ENCODE assay signal across 8 mouse cellular contexts in the genomic region with DNA sequence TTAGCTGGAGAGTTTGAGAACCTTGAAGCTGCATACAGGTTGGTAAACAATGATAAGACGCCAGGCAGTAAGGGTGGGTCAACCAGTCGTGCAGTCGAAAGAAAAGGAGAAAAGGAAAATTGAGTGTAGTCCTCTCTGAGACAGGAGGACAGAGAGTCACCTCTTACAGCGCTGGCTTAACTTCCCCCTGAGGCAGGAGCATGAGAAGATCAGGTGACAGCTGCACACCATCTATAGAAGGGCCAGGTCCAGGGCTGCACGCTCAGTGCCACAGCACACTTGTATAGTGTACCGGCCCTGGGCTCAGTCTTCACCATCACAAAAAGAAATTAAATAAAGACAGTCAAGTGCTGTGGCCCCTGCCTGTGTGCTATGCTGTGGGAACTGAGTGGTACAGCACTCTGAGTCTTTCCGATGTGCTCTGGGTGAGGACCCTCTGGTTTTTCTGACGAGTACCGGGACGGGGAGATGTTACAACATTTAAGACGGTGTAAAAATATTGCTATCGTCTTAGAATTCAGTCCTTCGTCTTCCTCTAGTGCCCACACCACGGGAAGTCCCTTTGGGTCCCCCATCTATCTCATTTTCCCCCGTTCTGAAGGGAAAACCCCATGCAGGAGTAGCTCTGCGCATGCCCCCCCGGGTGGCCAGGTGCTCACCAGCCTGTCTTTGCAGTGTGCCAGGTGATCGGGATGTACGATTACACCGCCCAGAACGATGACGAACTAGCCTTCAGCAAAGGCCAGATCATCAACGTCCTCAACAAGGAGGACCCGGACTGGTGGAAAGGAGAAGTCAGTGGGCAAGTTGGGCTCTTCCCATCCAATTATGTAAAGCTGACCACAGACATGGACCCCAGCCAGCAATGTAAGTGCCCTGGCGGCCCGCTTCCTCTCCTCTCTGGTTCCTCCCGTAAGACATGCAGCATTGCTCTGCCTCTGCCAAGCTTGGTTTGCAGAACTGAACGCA.
DNase-seq lines count a peak whose midpoint lies in the region; ATAC-seq and TF ChIP-seq lines count a peak whose summit lies in the region.

No protein-coding gene starts in this region.

- no peak overlapping the region for H3K4me3 ChIP-seq in forebrain, postnatal 0 days (ENCODE audit: low read depth, low read length)
- no peak overlapping the region for H3K4me3 ChIP-seq in forebrain, embryonic 16.5 days (replicated peaks; ENCODE audit: low read length)
- no peak overlapping the region for H3K4me3 ChIP-seq in heart, embryonic 10.5 days
- H3K4me3 ChIP-seq in forebrain, embryonic 12.5 days (replicated peaks), result no peak overlapping the region

- no peak overlapping the region for H3K4me2 ChIP-seq in forebrain, postnatal 0 days (ENCODE audit: low read depth)
- H3K4me2 ChIP-seq in forebrain, embryonic 16.5 days (ENCODE audit: low read length), result no peak overlapping the region
- no peak overlapping the region for H3K4me2 ChIP-seq in forebrain, embryonic 12.5 days

- H3K27ac ChIP-seq in forebrain, postnatal 0 days (ENCODE audit: low read depth, low read length), result peak overlapping the region; percentile 50; the same call in 1 of the 2 replicates
- no peak overlapping the region; the same call in 1 of the 2 replicates for H3K27ac ChIP-seq in forebrain, embryonic 16.5 days (ENCODE audit: low read length)
- peak overlapping the region; percentile 11; the same call in 1 of the 2 replicates for H3K27ac ChIP-seq in heart, embryonic 10.5 days
- no peak overlapping the region for H3K27ac ChIP-seq in forebrain, embryonic 12.5 days

- no peak for DNase-seq in forebrain, postnatal 0 days
- peak; percentile 11 for DNase-seq in thymus, postnatal 25 days
- DNase-seq in thymus, postnatal 14 days, result no peak
- no peak for DNase-seq in heart, embryonic 10.5 days (ENCODE audit: low spot score)
- peak; percentile 82 for DNase-seq in lung, postnatal 36 days
- no peak for DNase-seq in frontal cortex, adult 2 months (ENCODE audit: extremely low spot score in 1 of 2, low spot score in 1 of 2)

- peaks cover 64% of the 10 kb centered on the region for H3K36me3 ChIP-seq in forebrain, postnatal 0 days (ENCODE audit: insufficient read depth)
- peaks cover 29% of the 10 kb centered on the region for H3K36me3 ChIP-seq in forebrain, embryonic 16.5 days (ENCODE audit: control insufficient read depth, insufficient read depth)
- peaks cover 67% of the 10 kb centered on the region for H3K36me3 ChIP-seq in heart, embryonic 10.5 days
- H3K36me3 ChIP-seq in forebrain, embryonic 12.5 days (replicated peaks), result peaks cover 74% of the 10 kb centered on the region

- ATAC-seq in forebrain, postnatal 0 days, result no peak
- ATAC-seq in forebrain, embryonic 16.5 days, result no peak
- ATAC-seq in forebrain, embryonic 12.5 days (ENCODE audit: low FRiP score), result no peak

- no peaks in the 10 kb centered on the region for H3K9me3 ChIP-seq in forebrain, postnatal 0 days (ENCODE audit: low read length)
- no peaks in the 10 kb centered on the region for H3K9me3 ChIP-seq in forebrain, embryonic 16.5 days (ENCODE audit: control insufficient read depth, low read length)
- H3K9me3 ChIP-seq in heart, embryonic 10.5 days, result no peaks in the 10 kb centered on the region
- H3K9me3 ChIP-seq in forebrain, embryonic 12.5 days, result no peaks in the 10 kb centered on the region

- H3K4me1 ChIP-seq in forebrain, postnatal 0 days (ENCODE audit: insufficient read depth), result no peaks in the 10 kb centered on the region
- 0 out of 2 replicates have a peak, but pooled peaks cover 7% of the 10 kb centered on the region for H3K4me1 ChIP-seq in forebrain, embryonic 16.5 days (replicated peaks; ENCODE audit: control insufficient read depth, insufficient read depth, low read length)
- H3K4me1 ChIP-seq in heart, embryonic 10.5 days, result peaks cover 20% of the 10 kb centered on the region
- H3K4me1 ChIP-seq in forebrain, embryonic 12.5 days, result no peaks in the 10 kb centered on the region

- no peak overlapping the region for H3K9ac ChIP-seq in forebrain, postnatal 0 days
- no peak overlapping the region for H3K9ac ChIP-seq in forebrain, embryonic 16.5 days (replicated peaks; ENCODE audit: low read depth, low read length)
- no peak overlapping the region for H3K9ac ChIP-seq in forebrain, embryonic 12.5 days

- TF ChIP-seq CTCF in forebrain, postnatal 0 days (IDR thresholded peaks at IDR 0.05; ENCODE audit: low read depth), result no peak

- WGBS in forebrain, postnatal 0 days, result 82% methylated on average over 28 of the region's 28 CpGs
- WGBS in forebrain, embryonic 16.5 days, result 88% methylated on average over 28 of the region's 28 CpGs
- WGBS in heart, embryonic 10.5 days, result 91% methylated on average over 28 of the region's 28 CpGs
- WGBS in forebrain, embryonic 12.5 days, result 92% methylated on average over 28 of the region's 28 CpGs

- no peaks in the 10 kb centered on the region for H3K27me3 ChIP-seq in forebrain, postnatal 0 days (ENCODE audit: insufficient read depth, low read length)
- H3K27me3 ChIP-seq in forebrain, embryonic 16.5 days (replicated peaks; ENCODE audit: control insufficient read depth, insufficient read depth, low read length), result no peaks in the 10 kb centered on the region
- H3K27me3 ChIP-seq in heart, embryonic 10.5 days (ENCODE audit: insufficient read depth, poor library complexity, severe bottlenecking), result no peaks in the 10 kb centered on the region
- no peaks in the 10 kb centered on the region for H3K27me3 ChIP-seq in forebrain, embryonic 12.5 days

Comparison
In these comparisons a context has a peak if more than half of its experiments do, and no peak if none do; other contexts are left out.
1. DNase-seq: peak in thymus, postnatal 25 days (single experiment) and lung, postnatal 36 days (single experiment); none in forebrain, postnatal 0 days (single experiment), thymus, postnatal 14 days (single experiment), heart, embryonic 10.5 days (single experiment) and frontal cortex, adult 2 months (0 of 2).
2. H3K27ac ChIP-seq: peak in forebrain, postnatal 0 days (single experiment) and heart, embryonic 10.5 days (single experiment); none in forebrain, embryonic 16.5 days (single experiment) and forebrain, embryonic 12.5 days (single experiment).